Mouse (Mus musculus) c-Kit-negative CD71-positive TER-119-positive erythroid progenitor cells, embryonic 14.5 days (primary cell): ENCODE data around the gene Aptx.
A peak's percentile ranks its signal among the peaks of the same experiment; 100 is the strongest.

ENCODE experiments used
- DNase-seq: peaks from one replicate; pipeline ENCODE4 v3.0.0-alpha.2; 2013; ENCODE audit warnings: low read depth, low spot score

The Aptx gene

DNA sequence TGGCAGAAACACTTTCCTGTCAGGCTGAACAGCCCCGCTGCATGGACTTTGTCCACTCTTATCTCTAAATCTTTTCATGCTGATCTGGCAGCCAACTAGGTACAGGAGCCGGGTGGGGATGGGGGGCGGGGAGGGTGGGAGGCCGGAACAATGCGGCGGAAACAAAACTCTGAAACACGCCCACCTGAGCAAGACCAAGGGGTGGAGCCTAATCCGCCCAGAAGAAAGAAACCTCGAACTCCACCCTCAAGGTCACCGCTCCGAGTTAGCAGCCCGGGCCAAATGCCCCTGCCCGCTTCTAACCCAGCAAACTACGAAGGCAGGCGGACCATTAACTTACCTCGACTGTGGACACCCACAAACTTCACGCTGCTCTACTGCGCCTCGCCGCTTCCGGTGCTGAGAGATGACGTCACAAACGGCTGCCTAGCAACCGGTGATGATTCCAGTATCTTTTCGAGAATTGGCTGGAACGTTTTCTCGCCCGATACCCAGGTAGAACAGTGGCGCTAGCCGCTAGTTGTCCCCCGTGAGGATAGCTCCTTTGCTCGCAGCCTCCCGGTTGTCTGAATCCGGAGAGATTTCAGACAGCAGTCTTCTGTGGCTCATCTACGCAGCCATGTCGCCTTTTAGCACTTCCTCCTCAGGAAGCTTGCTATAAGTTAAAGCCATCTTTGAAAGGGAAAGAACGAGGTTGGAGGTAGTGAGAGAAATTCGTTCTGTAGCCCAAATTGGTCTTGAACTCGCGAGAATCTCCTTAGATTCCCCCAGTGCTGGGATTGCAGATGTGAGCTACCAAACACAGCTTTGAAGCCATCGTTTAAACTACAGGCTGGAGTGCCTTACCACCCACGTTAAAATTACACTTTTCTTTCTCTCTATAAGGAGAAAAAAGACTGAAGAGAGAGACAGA lies at the start of gene Aptx:
Aptx (minus strand) TSS at position 398 of the 913 bp plus-strand sequence.
- DNase-seq, result peak; percentile 85

DNA sequence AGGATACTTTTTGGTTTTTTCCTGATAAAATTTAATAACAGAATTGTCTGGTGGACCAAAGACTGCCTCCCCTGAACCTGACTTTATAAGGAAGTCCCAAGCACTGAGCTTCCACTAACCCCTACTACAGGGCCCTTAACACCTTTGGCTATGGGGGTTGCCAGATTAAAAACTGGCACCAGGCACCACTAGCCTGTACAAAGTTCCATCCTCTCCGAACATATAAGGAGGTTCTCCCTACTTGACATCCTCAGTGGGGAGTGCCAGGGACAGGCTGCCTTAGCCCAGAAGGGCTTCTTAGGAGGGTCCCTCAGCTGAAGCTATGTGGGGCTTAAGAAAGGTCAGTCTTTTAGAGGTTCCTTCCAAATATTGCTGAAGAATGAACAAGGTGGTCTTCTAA lies 32.4 kb upstream of the Aptx start:
- no peak for DNase-seq

DNA sequence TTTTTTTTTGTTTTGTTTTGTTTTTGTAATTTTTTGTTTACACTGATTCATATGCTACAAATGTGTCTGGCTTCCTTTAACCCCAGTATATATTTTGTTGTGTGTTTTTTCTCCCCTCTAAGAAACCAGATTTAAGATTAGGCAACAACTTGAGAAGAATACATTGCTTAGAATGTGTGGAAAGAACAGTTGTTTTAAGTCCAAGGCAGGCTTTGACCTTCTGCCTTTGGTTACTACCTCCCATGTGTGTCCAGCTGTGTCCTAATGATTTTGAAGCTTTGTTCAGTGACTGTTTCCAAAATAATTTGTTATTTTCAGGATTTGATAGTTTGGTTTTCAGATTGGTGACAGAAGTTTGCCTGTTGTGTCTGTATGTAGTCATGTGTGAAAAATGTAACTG lies 28.3 kb upstream of the Aptx start:
- no peak for DNase-seq

DNA sequence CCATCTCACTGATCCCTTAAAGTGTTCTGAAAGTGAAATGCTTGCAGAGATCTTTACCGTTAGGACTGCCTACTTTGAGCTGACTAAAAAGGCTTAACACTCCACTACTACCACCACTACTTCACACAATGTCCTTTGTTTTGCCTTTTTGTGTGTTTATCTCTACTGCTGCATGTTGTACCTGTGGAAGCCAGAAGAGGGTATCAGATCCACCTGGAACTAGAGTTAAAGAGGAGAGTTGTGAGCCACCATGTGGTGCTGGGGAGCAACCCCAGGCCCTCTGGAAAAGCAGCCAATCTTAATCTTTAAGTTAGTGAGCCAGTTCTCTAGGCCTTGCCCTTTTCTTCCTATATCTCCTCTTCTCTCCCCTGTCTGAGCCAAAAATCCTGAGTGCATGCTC lies 24.3 kb upstream of the Aptx start:
- no peak for DNase-seq

DNA sequence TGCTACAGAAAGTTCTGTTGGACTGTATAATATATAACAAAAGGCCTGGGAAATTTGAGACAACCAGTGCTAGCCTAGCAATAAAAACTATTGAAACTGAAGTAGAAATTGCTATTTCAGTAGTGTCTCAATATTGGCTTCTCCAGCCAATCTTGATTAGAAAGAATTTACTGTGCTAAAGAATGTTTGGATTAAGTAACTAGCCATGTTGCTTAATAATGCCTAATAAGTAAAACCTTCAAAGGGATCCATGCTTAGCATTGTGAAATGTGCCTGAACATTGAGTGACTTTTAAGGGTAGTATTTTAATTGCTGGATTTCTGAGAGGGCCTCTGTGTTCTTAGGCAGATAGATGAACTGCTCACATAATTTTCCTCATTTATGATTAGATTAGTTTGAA lies 22.6 kb upstream of the Aptx start:
- DNase-seq, result no peak

DNA sequence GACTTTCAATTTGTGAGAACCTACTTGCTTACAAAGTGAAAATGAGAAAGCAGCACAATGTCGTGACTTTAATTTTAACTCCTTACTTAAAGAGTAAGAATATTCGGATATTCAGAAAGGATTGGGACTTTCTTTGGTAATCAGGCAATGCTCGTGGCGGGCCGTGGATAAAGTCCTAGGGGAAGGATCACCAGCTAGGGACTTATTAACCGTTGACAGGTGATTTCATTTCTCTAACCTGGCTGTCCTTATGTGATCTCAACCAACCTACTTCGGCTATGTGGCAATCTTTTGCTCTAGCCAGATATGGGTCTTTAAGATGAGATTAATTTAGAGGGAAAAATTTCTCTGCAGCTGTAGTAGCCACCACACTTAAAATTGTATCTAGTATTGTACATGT lies 22.1 kb upstream of the Aptx start:
- no peak for DNase-seq

DNA sequence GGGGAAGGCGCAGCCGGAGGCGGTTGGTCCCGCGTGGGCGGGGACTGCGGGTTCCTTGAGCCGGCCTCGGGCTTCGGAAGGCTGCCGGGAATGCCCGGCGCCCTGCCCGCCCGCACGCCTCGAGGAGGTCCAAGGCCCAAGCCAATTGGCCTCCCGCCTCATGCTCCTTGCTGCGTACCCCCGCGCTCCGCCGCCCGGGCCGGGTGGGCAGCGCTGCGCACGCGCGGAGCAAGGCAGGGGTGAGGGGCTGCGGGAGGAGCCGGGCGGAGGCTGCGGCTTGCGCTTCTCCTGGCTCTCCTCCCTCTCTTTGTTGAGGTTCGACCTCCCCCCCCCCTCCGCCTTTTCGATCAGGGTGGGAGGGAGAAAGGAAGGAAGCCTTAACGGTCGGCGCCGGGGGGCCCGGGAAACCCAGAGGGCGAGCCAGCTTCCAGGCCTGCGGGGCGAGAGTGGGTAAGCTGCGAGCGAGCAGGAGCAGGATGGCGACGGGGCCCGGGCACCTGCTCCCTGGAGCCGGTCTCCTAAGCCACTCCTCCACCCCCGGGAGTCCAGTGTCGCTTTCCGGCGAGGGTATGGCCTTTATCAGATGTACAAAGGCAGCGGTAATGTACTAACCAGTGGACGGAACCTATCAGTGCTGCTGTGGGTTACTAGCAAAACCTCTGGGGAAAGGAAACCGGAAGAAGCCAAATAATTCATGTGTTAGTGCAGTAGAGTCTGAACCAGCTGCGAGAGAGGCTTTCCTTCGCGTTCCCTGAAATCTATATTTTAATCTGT lies 19.9 kb upstream of the Aptx start:
- DNase-seq, result peak; percentile 61

DNA sequence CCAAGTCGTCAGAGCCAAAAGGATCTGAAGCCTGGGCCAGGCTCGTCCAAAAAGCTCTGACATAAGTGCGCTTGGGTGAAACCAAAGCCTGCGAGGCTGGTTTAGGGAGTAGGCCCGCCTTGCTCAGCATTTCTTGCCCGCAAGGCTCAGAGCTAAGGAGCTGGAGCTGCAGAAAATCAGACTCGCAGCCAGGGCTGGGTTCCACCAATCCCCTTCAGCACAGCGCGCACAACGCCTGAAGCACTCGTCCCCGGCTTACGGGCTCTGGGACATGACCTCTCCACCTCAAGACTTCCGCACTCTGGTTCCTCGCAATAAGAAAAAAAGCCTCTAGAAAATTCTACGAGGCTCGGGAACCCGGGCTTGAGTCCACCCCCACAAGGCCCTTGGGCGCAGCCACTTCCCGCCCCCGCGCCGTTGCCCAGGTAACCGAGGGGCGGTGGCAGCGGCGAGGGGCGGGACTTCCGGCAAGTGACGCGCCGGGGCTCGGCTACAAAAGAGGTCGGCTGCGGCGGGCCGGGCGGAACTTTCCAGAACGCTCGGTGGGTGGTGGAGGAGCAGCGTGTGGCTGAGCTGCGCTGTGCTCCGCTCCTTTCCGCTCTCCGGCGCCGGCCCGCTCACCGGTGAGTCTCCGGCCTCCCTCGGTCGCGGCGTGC lies 19.1 kb upstream of the Aptx start, which contains the start of gene Dnaja1:
Dnaja1 (plus strand) TSS at position 140 of the 656 bp plus-strand sequence.
- DNase-seq, result peak; percentile 92

DNA sequence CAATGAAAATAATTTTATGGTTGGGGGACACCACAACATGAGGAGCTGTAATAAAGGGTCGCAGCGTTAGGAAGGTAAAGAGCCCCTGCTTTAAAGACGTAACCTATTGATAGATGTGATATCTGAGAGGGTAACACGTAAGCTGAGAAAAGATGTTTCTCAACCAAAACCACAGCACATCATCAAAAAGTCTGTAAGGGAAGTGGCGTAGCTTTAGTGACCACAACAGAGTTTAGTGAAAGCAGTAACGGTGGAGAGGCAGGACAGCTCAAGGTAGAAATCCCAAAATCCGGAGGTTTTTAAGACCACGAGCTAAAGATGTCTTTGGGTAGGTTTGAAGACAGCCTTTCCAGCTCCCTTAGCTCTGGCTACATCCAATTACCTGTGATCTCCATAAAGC lies 17.9 kb upstream of the Aptx start:
- no peak for DNase-seq

DNA sequence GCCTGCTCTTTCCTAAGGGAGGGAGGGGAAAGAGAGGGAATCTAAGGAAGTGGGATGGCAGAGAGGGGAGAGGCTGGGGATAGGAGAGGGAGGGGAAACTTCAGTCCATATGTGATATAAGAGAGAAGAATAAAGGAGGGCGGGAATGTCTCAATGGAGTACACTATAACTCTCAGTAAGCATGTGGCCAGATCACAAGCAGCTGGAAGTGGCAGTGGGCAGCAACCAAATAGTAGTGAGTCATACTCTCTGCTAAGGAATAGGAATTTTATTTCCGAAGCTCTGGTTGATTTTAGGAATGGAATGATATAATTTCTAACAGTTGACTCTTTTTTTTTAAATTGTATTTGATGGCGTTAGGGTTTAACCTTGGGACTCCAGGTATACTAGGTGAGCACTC lies 14.1 kb upstream of the Aptx start:
- no peak for DNase-seq

DNA sequence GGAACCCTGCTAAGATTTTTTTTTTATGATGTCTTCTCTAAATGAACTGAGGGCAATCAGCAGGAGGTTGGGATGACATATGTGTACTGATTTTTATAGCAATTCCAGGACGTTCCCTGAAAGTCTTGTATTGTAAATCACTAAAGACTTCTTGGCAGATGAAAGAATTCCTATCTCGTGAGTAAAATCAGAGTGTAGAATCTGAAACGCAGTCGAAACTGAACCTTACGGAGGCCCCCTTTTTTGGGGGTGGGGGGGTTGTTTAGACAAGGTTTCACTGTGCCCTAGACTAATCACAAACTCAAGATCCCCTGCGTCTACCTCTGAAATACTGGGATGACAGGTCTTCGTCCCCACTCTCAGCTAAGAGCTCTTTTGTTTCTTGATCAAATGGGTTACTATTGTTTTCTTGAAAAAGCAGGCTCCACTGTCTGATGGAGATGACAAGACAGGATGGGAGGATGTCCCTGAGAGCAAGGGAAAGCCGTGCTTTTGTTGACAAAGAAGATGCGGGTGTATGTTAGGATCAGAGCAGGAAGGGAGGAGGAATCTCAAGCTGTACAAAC lies 799 bp upstream of the Aptx start:
- DNase-seq, result no peak

DNA sequence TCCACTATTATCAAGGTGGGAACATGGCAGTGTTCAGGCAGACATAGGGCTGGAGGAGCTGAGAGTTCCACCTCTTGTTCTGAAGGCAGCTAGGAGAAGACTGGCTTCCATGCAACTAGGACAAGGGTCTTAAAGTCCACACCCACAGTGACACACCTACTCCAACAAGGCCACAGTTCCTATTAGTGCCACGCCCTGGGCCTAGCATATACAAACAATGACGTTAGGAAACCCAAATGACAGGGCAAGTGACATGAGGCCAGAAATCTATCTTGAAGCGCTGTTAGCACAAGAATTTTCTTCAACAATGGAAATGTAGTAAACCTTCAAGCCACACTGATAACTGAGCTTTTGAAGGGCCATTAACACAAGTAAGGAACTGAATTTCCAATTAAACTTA lies 1.2 kb downstream of the Aptx start:
- no peak for DNase-seq

DNA sequence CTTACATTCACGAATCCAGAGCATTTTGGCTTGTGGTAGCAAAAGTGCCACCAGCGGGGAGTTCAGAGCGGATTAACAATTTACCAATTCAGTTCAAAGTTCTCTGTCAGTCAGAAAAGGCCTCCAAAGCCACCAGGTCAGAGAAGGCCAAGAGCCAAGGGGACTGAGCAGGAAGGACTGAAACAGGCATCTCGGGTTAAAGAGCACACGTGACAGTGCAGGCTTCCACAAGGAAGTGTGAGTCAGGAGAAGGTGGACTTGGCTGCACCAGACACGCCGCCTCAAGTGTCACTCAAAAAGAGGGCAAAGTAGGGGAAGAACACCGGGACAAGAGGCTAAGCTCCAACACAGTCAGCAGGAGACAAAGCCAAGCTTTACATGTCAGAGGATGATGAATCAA lies 2.8 kb downstream of the Aptx start:
- no peak for DNase-seq

DNA sequence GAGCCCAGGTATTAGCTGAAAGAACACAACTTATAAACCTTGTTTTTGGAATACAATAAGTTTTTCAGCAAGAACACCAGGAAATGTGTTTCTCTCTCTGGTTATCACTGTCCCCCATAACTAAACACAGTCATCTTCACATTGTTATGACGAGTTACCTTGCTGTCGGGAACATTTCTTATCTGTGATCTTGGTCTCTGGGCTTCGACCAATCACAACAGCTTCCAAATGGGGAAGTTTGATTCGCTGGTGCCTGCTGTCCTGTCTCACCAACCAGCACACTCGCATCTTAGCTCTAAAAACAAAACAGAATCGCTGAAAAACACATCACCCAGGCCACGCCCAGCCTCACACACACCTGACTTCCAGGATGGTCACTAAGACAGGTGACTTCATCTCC lies 5.9 kb downstream of the Aptx start:
- DNase-seq, result no peak

DNA sequence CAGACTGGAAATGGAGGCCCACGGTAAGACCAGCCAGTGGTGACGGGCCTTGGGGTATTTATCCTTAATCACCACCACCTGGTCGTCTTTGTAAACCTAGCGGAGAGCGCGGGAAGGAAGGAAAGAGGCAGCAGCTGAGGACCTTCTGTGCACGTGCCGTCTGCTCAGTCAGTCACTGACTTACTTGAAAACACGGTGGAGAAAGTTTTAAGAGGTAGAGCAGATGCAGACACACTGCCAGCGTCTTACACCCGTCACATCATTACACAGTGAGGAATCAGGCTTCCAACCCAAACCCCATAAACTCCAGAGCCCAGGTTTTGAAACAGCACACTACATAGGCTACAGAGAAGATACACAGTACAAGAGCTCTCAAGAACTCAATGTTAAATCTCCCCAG lies 11.9 kb downstream of the Aptx start:
- DNase-seq, result no peak

DNA sequence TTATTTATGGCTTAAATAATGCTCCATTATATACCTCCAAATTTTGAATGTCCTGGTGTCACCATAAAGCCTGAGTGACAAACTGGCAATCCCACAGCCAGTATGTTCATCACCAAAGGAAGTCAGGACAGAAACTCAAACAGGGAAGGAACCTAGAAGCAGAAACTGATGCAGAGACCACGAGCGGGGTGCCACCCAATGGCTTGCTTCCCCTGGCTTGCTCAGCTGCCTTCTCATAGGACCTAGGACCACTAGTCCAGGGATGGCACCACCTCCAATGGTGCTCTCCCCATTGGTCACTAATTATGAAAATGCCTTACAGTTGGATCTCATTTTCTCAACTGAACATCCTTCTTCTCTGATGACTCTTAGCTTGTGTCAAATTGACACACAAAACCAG lies 19.7 kb downstream of the Aptx start:
- no peak for DNase-seq

DNA sequence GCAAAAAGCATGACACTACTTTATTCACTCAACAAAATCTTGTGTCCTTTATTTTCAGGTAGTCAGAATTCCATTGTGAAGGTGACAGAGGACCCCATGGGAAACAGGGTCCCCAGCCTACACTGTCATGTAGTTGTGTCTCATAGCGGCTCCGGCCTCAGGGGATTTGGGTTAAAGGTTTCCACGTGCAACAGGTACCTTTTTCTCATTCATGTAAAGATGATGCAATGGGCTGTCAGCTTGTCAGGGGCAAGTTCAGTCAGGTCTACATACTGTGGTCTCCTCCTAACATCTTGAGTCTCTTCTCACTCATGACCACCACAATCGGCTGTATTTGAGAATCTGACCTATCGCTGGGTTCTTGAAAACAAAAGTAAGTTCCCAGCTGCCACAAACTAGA lies 20.6 kb downstream of the Aptx start:
- DNase-seq, result no peak

DNA sequence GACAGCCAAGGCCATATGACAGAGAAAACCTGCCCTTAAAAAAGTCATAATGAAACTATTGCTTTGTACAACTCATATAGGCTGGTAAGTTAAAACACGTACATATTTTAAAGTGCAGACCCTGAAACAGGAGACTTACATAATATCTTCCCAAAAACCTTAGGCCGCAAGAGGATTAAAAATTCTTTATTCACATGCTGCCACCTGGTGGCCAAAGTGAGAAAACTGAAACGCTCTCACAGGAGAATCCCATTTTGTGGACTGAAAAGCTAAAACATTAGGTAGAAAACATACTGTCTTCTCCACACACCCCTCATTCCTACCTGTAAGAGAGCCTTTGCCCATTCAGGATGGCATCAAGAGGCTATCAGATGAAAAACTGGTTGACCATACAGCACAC lies 21.1 kb downstream of the Aptx start:
- DNase-seq, result peak; percentile 35

DNA sequence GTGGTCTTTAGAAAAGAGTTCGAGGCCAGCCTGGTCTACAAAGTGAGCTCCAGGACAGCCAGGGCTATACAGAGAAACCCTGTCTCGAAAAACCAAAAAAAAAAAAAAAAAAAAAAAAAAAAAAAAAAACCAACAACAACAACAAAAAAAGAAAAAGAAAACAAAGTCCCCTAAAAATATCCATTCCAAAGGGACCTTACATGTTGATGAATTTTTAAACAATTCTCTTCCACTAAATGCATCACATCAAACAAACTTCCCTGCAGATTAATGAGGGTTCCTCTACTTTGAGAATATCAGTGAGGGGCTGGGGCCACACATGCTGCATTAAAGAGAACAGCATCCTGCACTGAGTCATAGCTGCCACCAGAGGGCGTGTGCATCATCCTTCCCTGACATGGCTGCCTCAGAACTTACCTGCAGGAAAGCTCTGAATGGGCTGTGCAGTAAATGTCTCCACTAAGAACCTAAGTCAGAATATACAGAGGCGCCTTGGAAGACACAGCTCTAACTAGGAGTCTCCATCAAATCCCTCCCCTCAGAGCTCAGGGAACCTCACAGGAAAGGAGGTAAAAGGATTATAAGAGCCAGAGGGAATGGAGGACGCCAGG lies 22.6 kb downstream of the Aptx start:
- DNase-seq, result peak; percentile 55

DNA sequence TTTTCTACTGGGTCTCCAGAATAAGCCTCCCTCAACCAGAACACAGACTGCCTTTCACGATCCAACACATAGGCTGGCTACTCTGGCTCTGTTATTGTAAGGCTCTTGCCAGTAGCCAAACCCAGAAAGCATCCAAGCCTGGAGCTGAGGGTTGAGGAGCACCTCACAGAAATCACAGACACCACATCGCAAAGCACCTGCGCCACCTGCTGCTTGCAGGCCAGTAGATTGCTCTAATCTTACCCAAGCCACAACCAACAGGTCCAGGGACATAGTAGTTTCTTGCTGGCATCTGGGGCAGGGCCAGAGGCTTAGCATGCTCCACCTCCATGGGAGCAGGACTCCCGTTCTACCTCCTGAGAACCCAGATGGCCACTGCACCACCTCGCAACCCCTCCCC lies 25.9 kb downstream of the Aptx start:
- DNase-seq, result no peak

DNA sequence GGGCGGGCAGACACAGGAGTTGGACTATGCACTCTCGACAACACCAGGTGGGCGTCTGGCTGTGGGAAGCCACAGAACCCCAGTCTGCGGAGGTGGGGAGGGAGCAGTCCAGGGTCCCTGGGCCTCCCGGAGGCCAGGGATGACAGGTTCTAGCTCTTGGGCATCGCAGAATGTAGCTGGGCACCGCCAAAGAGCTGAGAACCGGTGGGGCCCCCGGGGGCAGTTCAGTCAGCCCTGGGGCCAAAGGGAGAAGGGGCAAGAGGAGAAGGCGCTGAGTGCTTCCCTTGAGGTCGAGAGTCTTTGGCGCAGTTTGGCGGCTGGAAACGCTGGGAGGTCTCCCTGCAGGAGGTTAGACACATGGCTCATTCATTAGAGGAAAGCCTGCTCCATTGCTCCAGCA lies 26.7 kb downstream of the Aptx start:
- DNase-seq, result no peak

DNA sequence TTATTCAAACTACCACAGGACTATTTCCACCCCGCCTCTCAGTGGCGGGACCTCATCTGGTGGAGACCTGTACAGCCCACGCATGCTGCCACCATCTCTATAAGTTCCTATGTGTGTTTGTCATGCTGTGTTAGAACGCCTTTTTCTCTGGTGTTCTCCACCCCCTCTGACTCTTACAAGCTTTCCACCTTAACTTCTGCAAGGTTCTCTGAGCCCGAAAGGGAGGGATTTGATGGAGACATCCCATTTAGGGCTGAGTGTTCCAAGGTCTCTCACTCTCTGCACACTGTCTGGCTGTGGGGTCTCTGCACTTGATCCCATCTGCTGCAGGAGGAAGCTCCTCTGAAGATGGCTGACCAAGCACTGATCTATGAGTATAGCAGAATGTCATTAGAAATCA lies 29.5 kb downstream of the Aptx start:
- no peak for DNase-seq
